ENCODE assay signal across 9 mouse cellular contexts in genomic region chr11:70843701-70844551, GRCm38 (mm10). TPM values are rescaled to one million over a fixed set of nuclear protein-coding genes. Genes with fewer than 3 reads are reported as not detected.
DNase-seq lines count a peak whose midpoint lies in the region; ATAC-seq and TF ChIP-seq lines count a peak whose summit lies in the region.
"Had no signal": no experiment of that assay in that cellular context is flagged by ENCODE, and none has a peak within 500 bp of the region (broad histone marks: within the 10 kb centered on the region; RNA-seq: fewer than 3 reads in every experiment).

No protein-coding gene starts in this region.

- no peaks in the 10 kb centered on the region for H3K9me3 ChIP-seq in MEL (replicated peaks; ENCODE audit: insufficient read depth, low read length)
- H3K9me3 ChIP-seq in intestine, embryonic 15.5 days, result no peaks in the 10 kb centered on the region
- no peaks in the 10 kb centered on the region for H3K9me3 ChIP-seq in midbrain, embryonic 15.5 days

- H3K4me3 ChIP-seq in MEL (ENCODE audit: control insufficient read depth in 1 of 2, insufficient read depth in 1 of 2, low read depth in 2 of 2, low read length in 2 of 2), result peak overlapping the region; percentile 71 to 95
- peak overlapping the region; percentile 41 for H3K4me3 ChIP-seq in embryonic fibroblast, embryonic 13.5 days (ENCODE audit: insufficient read depth, low read length)
- H3K4me3 ChIP-seq in intestine, embryonic 15.5 days (replicated peaks), result peak overlapping the region; percentile 94
- H3K4me3 ChIP-seq in midbrain, embryonic 15.5 days, result peak overlapping the region; percentile 72

- peak overlapping the region; percentile 62 for H3K9ac ChIP-seq in MEL (ENCODE audit: control insufficient read depth, low read depth, low read length, poor library complexity, severe bottlenecking)
- H3K9ac ChIP-seq in intestine, embryonic 15.5 days, result peak overlapping the region; percentile 44; the same call in 1 of the 2 replicates
- H3K9ac ChIP-seq in midbrain, embryonic 15.5 days, result peak overlapping the region; percentile 34; the same call in 1 of the 2 replicates

- H3K4me2 ChIP-seq in intestine, embryonic 15.5 days (replicated peaks), result peak overlapping the region; percentile 76
- peak overlapping the region; percentile 63 for H3K4me2 ChIP-seq in midbrain, embryonic 15.5 days

- H3K27ac ChIP-seq in MEL (ENCODE audit: control insufficient read depth, low read depth, low read length), result no peak overlapping the region
- 0 out of 2 replicates have a peak overlapping the region, but pooled peaks have one; percentile 29 for H3K27ac ChIP-seq in embryonic fibroblast, embryonic 13.5 days (ENCODE audit: insufficient read depth, low read length)
- H3K27ac ChIP-seq in intestine, embryonic 15.5 days, result peak overlapping the region; percentile 73
- H3K27ac ChIP-seq in midbrain, embryonic 15.5 days, result peak overlapping the region; percentile 88; the same call in 1 of the 2 replicates

- no peak for TF ChIP-seq RAD21 in MEL (IDR thresholded peaks at IDR 0.05; ENCODE audit: low read depth, low read length)

- H3K27me3 ChIP-seq in MEL (ENCODE audit: control insufficient read depth in 1 of 2, insufficient read depth in 2 of 2, low read length in 2 of 2), result peaks cover 0 to 4% of the 10 kb centered on the region in 2 experiments
- H3K27me3 ChIP-seq in intestine, embryonic 15.5 days (replicated peaks), result no peaks in the 10 kb centered on the region
- 0 out of 2 replicates have a peak, but pooled peaks cover 3% of the 10 kb centered on the region for H3K27me3 ChIP-seq in midbrain, embryonic 15.5 days (replicated peaks)

- TF ChIP-seq POLR2A in MEL (IDR thresholded peaks at IDR 0.05; ENCODE audit: control insufficient read depth in 1 of 2, insufficient read depth in 1 of 2, low read depth in 1 of 2, low read length in 2 of 2, poor library complexity in 1 of 2), result no peak
- TF ChIP-seq POLR2A in embryonic fibroblast, embryonic 13.5 days (IDR thresholded peaks at IDR 0.05; ENCODE audit: low read depth, low read length), result no peak

- peaks cover 33% of the 10 kb centered on the region for H3K79me2 ChIP-seq in MEL (ENCODE audit: control insufficient read depth, insufficient read depth, low read length, poor library complexity)

- peak; percentile 17 to 25 for DNase-seq in kidney, adult 8-10 months
- no peak for DNase-seq in kidney, postnatal 14 days
- no peak for DNase-seq in MEL (ENCODE audit: low read depth, low spot score)
- DNase-seq in gastrocnemius, postnatal 10 days, result no peak
- DNase-seq in testis, postnatal 10 days (ENCODE audit: low spot score), result no peak

- H3K36me3 ChIP-seq in MEL (ENCODE audit: control insufficient read depth in 1 of 2, insufficient read depth in 2 of 2, low read length in 2 of 2), result peaks cover 0 to 17% of the 10 kb centered on the region in 2 experiments; a peak in 3 of 4 replicates
- H3K36me3 ChIP-seq in intestine, embryonic 15.5 days, result no peaks in the 10 kb centered on the region
- no peaks in the 10 kb centered on the region for H3K36me3 ChIP-seq in midbrain, embryonic 15.5 days (replicated peaks)

- 15% methylated on average over 12 of the region's 12 CpGs for WGBS in intestine, embryonic 15.5 days
- 21% methylated on average over 12 of the region's 12 CpGs for WGBS in midbrain, embryonic 15.5 days

- TF ChIP-seq CTCF in MEL (IDR thresholded peaks at IDR 0.05 in 2 of 3, conservative IDR thresholded peaks at IDR 0.05 in 1 of 3; ENCODE audit: control insufficient read depth in 1 of 3, insufficient read depth in 1 of 3, low read depth in 2 of 3, low read length in 3 of 3, poor library complexity in 1 of 3, severe bottlenecking in 1 of 3), result no peak
- no peak for TF ChIP-seq CTCF in embryonic fibroblast, embryonic 13.5 days (IDR thresholded peaks at IDR 0.05; ENCODE audit: borderline replicate concordance, insufficient read depth, low read length)

- H3K4me1 ChIP-seq in MEL (ENCODE audit: control insufficient read depth in 1 of 2, insufficient read depth in 2 of 2, low read length in 2 of 2), result peaks cover 11 to 20% of the 10 kb centered on the region in 2 experiments
- H3K4me1 ChIP-seq in embryonic fibroblast, embryonic 13.5 days (ENCODE audit: control insufficient read depth, insufficient read depth, low read length), result peaks cover 4% of the 10 kb centered on the region; the same call in 1 of the 2 replicates
- peaks cover 13% of the 10 kb centered on the region; the same call in 1 of the 2 replicates for H3K4me1 ChIP-seq in intestine, embryonic 15.5 days (replicated peaks)
- H3K4me1 ChIP-seq in midbrain, embryonic 15.5 days, result peaks cover 19% of the 10 kb centered on the region

- ATAC-seq in intestine, embryonic 15.5 days, result peak; percentile 13
- peak; percentile 18; the same call in 1 of the 2 replicates for ATAC-seq in midbrain, embryonic 15.5 days (replicated peaks)

- no peak for TF ChIP-seq EP300 in MEL (IDR thresholded peaks at IDR 0.05; ENCODE audit: low read depth in 1 of 2, low read length in 2 of 2)

TF ChIP-seq in MEL, 35 proteins besides CTCF, POLR2A, EP300 and RAD21:
- TF ChIP-seq NRF1 (IDR thresholded peaks at IDR 0.05; ENCODE audit: insufficient read depth, low read depth, low read length, poor library complexity, severe bottlenecking) (no peak), MAX (IDR thresholded peaks at IDR 0.05; ENCODE audit: low read length) (0 out of 2 replicates have a peak, but pooled peaks have one; percentile 29), TBP (IDR thresholded peaks at IDR 0.05; ENCODE audit: low read depth, low read length) (peak; percentile 18; the same call in 1 of the 2 replicates)

RNA-seq across cellular contexts. Expression of gene Rabep1, which starts 0.7 kb away (rescaled TPM):
- total RNA-seq in MEL (2012; rRNA removed), result 34.3 and 35.6 TPM in 2 replicates
- 10 to 100 TPM; 24.2 to 72.2 TPM for polyA plus RNA-seq in MEL (2012; ENCODE audit: insufficient read depth in 1 of 2, insufficient read length in 2 of 2, low read depth in 1 of 2, low replicate concordance in 2 of 2, missing spikeins in 1 of 2)
- 54.8 and 57.8 TPM in 2 replicates for polyA plus RNA-seq in embryonic fibroblast, embryonic 13.5 days (2011; ENCODE audit: insufficient read length, low read depth, missing spikeins)
- polyA plus RNA-seq in intestine, embryonic 15.5 days (2015; fragmentation: Nextera tagmentation; extraction: Ambion mirVana), result 51.4 and 53.9 TPM in 2 replicates
- 85.6 and 93.1 TPM in 2 replicates for polyA plus RNA-seq in midbrain, embryonic 15.5 days (2015; fragmentation: Nextera tagmentation; extraction: Ambion mirVana)
- 10 to 100 TPM; 27.5 to 30.4 TPM for total RNA-seq in gastrocnemius, postnatal 10 days (2021)

RNA-seq across cellular contexts. Expression of gene Scimp, which starts 31.5 kb away (rescaled TPM):
- total RNA-seq in MEL (2012; rRNA removed), result not detected in 2 replicates
- not detected for polyA plus RNA-seq in MEL (2012; ENCODE audit: insufficient read depth in 1 of 2, insufficient read length in 2 of 2, low read depth in 1 of 2, low replicate concordance in 2 of 2, missing spikeins in 1 of 2)
- polyA plus RNA-seq in embryonic fibroblast, embryonic 13.5 days (2011; ENCODE audit: insufficient read length, low read depth, missing spikeins), result not detected in 2 replicates
- 0.70 and 0.88 TPM in 2 replicates for polyA plus RNA-seq in intestine, embryonic 15.5 days (2015; fragmentation: Nextera tagmentation; extraction: Ambion mirVana)
- polyA plus RNA-seq in midbrain, embryonic 15.5 days (2015; fragmentation: Nextera tagmentation; extraction: Ambion mirVana), result not detected in 2 replicates
- total RNA-seq in gastrocnemius, postnatal 10 days (2021), result not detected
- total RNA-seq: layer of hippocampus, postnatal 10 days had no signal

Comparison
In these comparisons a context has a peak if more than half of its experiments do, and no peak if none do; other contexts are left out.
1. DNase-seq: peak in kidney, adult 8-10 months (2 of 2); none in kidney, postnatal 14 days (single experiment), MEL (single experiment), gastrocnemius, postnatal 10 days (single experiment) and testis, postnatal 10 days (single experiment).
2. H3K4me3 ChIP-seq: peak in every context shown above with its lines; median percentile 94 in intestine, embryonic 15.5 days; 83 in MEL; 72 in midbrain, embryonic 15.5 days; 41 in embryonic fibroblast, embryonic 13.5 days.
3. Peak in every context shown above with its lines, with median percentiles within 50 percentile points of each other: H3K9ac ChIP-seq.